Mouse (Mus musculus) effector memory CD4-positive, alpha-beta T cell, adult 5 months (primary cell): ENCODE measurements around the gene Mamdc4. TPM values are rescaled to one million over a fixed set of nuclear protein-coding genes. Genes with fewer than 3 reads are reported as not detected.

Experiments
- polyA plus RNA-seq: library from polyadenylated mRNA; unstranded; fragments of 100-300 nt; shearing (Covaris generic); gene quantifications from one replicate; pipeline ENCODE4 v1.2.1, GENCODE M21; 2017

Gene Mamdc4
- 2.0 TPM for polyA plus RNA-seq

DNA sequence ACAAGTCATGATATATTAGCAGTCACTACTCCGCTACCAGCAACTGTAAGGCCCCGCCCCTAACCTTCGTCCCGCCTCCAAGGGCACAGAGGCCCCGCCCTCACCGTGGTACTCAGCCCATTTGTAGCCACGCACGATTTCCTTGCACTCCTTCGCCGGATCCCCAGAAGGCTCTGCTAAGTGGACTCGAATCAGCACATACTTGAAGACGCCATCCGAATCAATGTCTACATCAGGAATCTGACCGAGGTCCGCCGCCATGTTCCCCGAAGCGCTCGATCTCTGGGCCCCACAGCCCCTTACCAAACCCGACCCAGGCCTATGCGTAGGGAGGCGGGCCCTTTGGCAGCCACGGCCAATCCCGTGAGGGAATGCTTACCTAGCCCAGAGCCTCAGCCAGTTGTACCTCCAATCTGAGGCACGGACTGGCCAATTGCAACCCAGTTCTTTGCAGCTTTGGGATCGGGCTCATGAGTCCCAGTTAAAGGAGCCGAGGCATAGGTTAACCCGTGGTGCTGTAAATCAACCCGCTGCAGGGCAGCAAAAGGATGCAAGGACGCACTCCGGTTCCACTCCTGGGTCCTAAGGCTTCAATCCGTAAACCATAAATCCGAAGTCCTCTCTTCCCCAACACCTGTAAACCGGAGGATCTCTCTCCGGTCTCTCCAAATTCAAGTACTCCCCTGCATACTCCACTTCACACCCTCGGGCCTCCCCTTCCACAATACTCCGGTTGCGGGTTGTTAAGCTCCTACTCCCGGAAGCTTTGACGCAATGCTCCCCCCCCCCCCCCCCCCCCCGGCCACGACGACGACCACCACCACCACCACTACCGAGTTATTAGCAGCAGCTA, at the start of gene Mamdc4, which contains the start of gene Phpt1:
TSS of gene Mamdc4 (minus strand) at position 267 of the 853 bp plus-strand sequence.
TSS of gene Phpt1 (minus strand) at position 646 of the 853 bp plus-strand sequence.

DNA sequence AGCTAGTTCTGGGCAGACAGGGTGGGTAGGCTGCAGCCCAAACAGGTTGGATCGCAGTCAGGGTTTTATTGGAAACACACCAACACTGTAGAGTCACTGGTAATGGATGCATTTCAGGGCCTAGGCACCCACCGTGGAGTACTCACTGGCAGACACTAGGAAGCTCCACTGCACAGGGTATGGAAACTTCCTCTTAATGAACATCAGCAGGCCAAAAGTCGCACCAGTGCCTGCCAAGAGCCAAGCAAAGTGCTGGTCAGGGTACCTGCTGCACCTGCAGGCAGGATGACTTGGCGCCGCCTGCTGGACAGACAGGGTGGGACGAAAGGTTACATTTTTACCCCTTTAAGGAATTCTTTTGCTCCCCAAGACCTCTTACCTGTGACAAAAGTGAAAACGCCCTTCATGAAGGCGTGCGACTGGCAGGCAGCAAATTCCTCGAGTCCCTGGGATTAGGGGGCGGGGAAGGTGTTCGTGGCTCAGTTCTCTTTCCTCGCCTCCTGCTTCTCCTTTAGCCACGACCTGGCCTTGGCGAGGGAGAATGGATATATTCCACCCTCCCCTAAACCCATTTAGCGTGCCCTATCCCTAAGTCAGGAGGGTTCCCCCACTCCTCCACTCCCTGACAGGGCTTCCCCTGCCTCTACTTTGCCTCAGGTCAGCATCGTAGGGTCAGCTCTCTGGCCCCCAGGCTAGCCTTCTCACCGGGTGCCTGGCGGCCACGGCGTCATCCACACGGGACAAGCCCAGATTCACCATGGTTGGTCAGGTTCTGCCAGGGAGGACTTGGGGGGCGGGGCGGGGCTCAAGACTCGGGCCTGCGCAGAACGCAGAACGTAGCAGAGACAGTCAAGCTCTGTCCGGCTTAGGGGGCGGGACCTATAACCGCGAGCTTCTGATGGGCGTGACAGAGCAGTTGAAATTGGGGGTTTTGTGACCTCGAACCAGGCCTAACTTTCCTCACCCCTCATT, 46.9 kb upstream of the Mamdc4 start, which contains the start of gene Tmem141:
TSS of gene Tmem141 (minus strand) at position 777 of the 972 bp plus-strand sequence.

DNA sequence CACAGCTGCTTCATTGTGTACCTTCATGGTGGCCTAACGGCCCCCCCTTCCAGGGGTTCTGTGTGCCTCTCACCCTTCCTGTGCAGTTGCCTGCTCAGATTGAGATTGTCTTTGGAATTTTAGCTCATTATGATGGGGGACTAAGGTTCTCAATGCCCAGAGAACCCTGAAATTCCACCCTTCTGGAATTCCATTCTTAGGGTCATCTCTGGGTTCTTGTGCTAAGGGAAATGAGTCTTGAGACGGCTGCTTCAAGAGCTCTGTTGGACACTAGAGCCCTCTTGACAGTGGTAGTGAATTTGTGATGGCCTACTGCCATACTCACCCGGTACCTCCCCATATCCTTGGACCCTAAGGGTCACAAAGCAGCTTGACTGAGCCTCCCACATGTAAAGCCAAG, 42.9 kb upstream of the Mamdc4 start, which contains the start of gene Ccdc183:
TSS of gene Ccdc183 (minus strand) at position 101 of the 400 bp plus-strand sequence.

GRCm38 (mm10) chr2:25607761-25608622, 33.3 kb upstream of the Mamdc4 start, which contains the start of gene Rabl6:
Gene Rabl6 (minus strand): TSS chr2:25608521.

DNA sequence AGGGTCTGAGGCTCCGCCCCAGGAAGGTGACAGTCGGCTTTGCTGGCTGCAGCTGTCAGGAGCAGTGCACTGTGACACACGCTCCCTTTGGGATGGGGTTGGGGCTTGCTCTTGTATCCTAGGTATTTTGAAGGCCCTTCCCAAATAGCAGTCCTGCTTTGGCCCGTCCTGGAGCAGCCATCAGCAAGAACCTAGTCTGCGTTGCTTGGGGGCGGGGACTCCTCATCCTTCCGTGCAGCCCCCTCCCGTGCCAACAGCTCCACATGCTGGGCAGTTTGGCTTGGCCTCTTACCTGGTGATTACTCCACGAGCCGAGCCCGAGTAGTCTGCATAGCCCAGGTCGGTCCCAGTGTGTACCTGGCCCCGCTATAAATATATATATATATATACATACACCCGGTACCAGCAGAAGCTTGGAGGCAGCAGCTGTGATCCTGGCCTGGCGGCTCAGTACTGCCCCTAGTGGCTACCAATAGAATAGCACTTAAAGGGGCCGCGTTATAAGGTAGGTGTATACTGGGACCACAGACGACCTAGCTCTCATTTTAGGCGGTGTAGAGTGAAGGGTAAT, 6.7 kb upstream of the Mamdc4 start, which contains the start of gene Ajm1:
TSS of gene Ajm1 (minus strand) at position 464 of the 571 bp plus-strand sequence.

GRCm38 (mm10) chr2:25557221-25557963, 17.3 kb downstream of the Mamdc4 start, which contains the start of gene Edf1:
Gene Edf1 (plus strand): TSS chr2:25557847.

DNA sequence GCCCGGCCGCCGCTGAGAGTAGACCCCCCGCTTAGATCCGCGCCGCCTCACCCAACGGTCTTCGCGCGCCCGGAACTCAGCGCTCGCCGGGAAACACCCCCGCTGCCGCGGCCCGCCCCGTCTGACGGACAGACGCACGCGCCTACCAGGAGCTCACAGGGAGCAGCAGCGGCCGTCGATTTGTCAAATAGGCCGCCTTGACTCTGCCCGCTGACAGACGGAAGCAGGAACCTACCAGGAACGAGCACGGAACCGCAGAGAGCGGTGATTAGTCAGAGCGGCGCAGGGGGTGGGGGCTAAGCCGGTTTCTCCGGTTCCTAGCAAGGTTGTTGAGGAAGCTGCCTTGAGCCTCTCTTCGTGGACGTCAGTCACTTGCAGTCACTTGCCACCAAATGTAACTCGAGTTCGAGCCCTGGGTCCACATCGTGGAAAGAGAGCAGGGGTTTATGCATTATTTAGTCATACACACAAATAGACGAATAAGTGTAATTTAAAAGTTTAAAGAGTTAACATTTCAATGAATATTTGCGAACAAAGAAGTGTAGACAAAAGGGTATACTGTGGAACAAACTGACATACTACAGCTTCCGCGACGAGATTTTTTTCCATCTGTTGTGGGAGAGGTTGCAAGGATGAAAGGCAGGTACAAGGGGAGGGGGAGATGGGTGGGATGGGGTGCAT, 27.7 kb downstream of the Mamdc4 start, which contains the start of gene Traf2:
TSS of gene Traf2 (minus strand) at position 130 of the 681 bp plus-strand sequence.

Other genes with a start within 250 kb of the Mamdc4 start
- gene Man1b1, start 242.5 kb downstream of the Mamdc4 start, polyA plus RNA-seq, result 49.9 TPM
- 20.8 TPM for gene Dpp7, start 218.5 kb downstream of the Mamdc4 start, polyA plus RNA-seq
- gene Uap1l1, start 209.2 kb downstream of the Mamdc4 start, polyA plus RNA-seq, result 27.9 TPM
- gene Sapcd2, start 202.5 kb downstream of the Mamdc4 start, polyA plus RNA-seq, result 0.80 TPM
- not detected for gene Entpd2, start 179.0 kb downstream of the Mamdc4 start, polyA plus RNA-seq
- 4.5 TPM for gene Npdc1, start 175.5 kb downstream of the Mamdc4 start, polyA plus RNA-seq
- gene Fut7, start 151.6 kb downstream of the Mamdc4 start, polyA plus RNA-seq, result 1.6 TPM
- gene Abca2, start 146.1 kb downstream of the Mamdc4 start, polyA plus RNA-seq, result 58.8 TPM
- gene Clic3, start 118.0 kb downstream of the Mamdc4 start, polyA plus RNA-seq, result 3.2 TPM
- 57.3 TPM for gene Paxx, start 113.8 kb downstream of the Mamdc4 start, polyA plus RNA-seq
- gene Ptgds, start 104.8 kb downstream of the Mamdc4 start, polyA plus RNA-seq, result not detected
- gene Lcn12, start 80.9 kb downstream of the Mamdc4 start, polyA plus RNA-seq, result not detected
- 67.4 TPM for gene Fbxw5, start 74.1 kb downstream of the Mamdc4 start, polyA plus RNA-seq
- 5.9 TPM for gene C8g, start 73.1 kb downstream of the Mamdc4 start, polyA plus RNA-seq
- gene Traf2, start 27.9 kb downstream of the Mamdc4 start, polyA plus RNA-seq, result 65.0 TPM
- 209 TPM for gene Edf1, start 17.0 kb downstream of the Mamdc4 start, polyA plus RNA-seq
- 48.3 TPM for gene Phpt1, start 379 bp upstream of the Mamdc4 start, polyA plus RNA-seq
- gene Ajm1, start 6.9 kb upstream of the Mamdc4 start, polyA plus RNA-seq, result not detected
- 41.4 TPM for gene Rabl6, start 33.7 kb upstream of the Mamdc4 start, polyA plus RNA-seq
- not detected for gene Ccdc183, start 42.8 kb upstream of the Mamdc4 start, polyA plus RNA-seq
- 3.4 TPM for gene Tmem141, start 47.2 kb upstream of the Mamdc4 start, polyA plus RNA-seq
- not detected for gene Fcna, start 53.2 kb upstream of the Mamdc4 start, polyA plus RNA-seq
- not detected for gene Lcn8, start 78.3 kb upstream of the Mamdc4 start, polyA plus RNA-seq
- not detected for gene Lcn5, start 83.1 kb upstream of the Mamdc4 start, polyA plus RNA-seq
- not detected for gene Lcn6, start 101.9 kb upstream of the Mamdc4 start, polyA plus RNA-seq
- gene Lcn10, start 107.9 kb upstream of the Mamdc4 start, polyA plus RNA-seq, result not detected
- not detected for gene Obp2a, start 125.2 kb upstream of the Mamdc4 start, polyA plus RNA-seq
- gene Bmyc, start 131.9 kb upstream of the Mamdc4 start, polyA plus RNA-seq, result 21.5 TPM
- gene Obp2b, start 162.2 kb upstream of the Mamdc4 start, polyA plus RNA-seq, result not detected
- gene Lcn3, start 190.7 kb upstream of the Mamdc4 start, polyA plus RNA-seq, result not detected
- not detected for gene Lcn11, start 202.2 kb upstream of the Mamdc4 start, polyA plus RNA-seq
- gene Gm13539, start 207.4 kb upstream of the Mamdc4 start, polyA plus RNA-seq, result not detected
- not detected for gene Glt6d1, start 241.0 kb upstream of the Mamdc4 start, polyA plus RNA-seq
- gene Lcn9, start 248.3 kb upstream of the Mamdc4 start, polyA plus RNA-seq, result not detected